Mouse (Mus musculus): ENCODE data around the gene Col5a3.

- no peak for TF ChIP-seq CTCF (IDR thresholded peaks at IDR 0.05; ENCODE audit: low read depth)
- no peak for TF ChIP-seq EP300 (optimal IDR thresholded peaks at IDR 0.05)
Observed at GRCm38 (mm10) chr9:20734692-20735091, 80.2 kb downstream of the Col5a3 start.

All from stomach, postnatal 0 days (tissue).